Mouse (Mus musculus) liver, embryonic 16.5 days (tissue): ENCODE data around the gene Egfl7. TPM values are rescaled to one million over a fixed set of nuclear protein-coding genes. Genes with fewer than 3 reads are reported as not detected.
A peak's percentile ranks its signal among the peaks of the same experiment; 100 is the strongest.

Source experiments
- ATAC-seq: fragments of 200-750 bp; cut with Nextera tagmentation; 2 replicates; pipeline ENCODE4 v1.8.0; 2017; ENCODE audit warnings: low read depth, mild to moderate bottlenecking, moderate number of reproducible peaks, moderate library complexity
- H3K27ac ChIP-seq: fragments of 300-500 bp; sonication (generic); 2 replicates; pipeline ENCODE4 v1.5.1; 2014; ENCODE audit warnings: mild to moderate bottlenecking, low read length
- H3K27me3 ChIP-seq: fragments of 300-500 bp; sonication (generic); 2 replicates; pipeline ENCODE4 v1.6.1; 2014; ENCODE audit warnings: low read depth, low read length, mixed read lengths; ENCODE audit not compliant: control insufficient read depth, insufficient read depth
- H3K36me3 ChIP-seq: fragments of 300-500 bp; sonication (generic); 2 replicates; pipeline ENCODE4 v1.6.1; 2014; ENCODE audit warnings: mild to moderate bottlenecking; ENCODE audit not compliant: control insufficient read depth, insufficient read depth
- H3K4me1 ChIP-seq: fragments of 300-500 bp; sonication (generic); 2 replicates; pipeline ENCODE4 v1.6.1; 2014; ENCODE audit warnings: low read depth, low read length, mixed read lengths; ENCODE audit not compliant: control insufficient read depth
- H3K4me2 ChIP-seq: fragments of 300-500 bp; sonication (generic); 2 replicates; pipeline ENCODE4 v1.6.1; 2014; ENCODE audit warnings: low read depth, low read length, mixed read lengths
- H3K4me3 ChIP-seq: fragments of 300-500 bp; sonication (generic); 2 replicates; pipeline ENCODE4 v1.5.1; 2014; ENCODE audit warnings: low read depth, mild to moderate bottlenecking, low read length
- H3K9ac ChIP-seq: fragments of 300-500 bp; sonication (generic); 2 replicates; pipeline ENCODE4 v1.6.1; 2014; ENCODE audit warnings: low read depth, low read length
- H3K9me3 ChIP-seq: fragments of 300-500 bp; sonication (generic); replicated peaks from 2 replicates; pipeline ENCODE4 v1.6.1; 2016; ENCODE audit warnings: low read length; ENCODE audit not compliant: control insufficient read depth
- WGBS: fragments of 180-500 bp; shearing (Covaris S2); extraction: QIAGEN DNeasy Blood & Tissue Kit; methylation state at CpG from one replicate; pipeline ENCODE4 v1.1.7; 2014; ENCODE audit not compliant: insufficient replicate concordance; 5-methylcytosine and 5-hydroxymethylcytosine counted together
- polyA plus RNA-seq: library from polyadenylated mRNA; unstranded; fragments of >200 nt; fragmentation: Nextera tagmentation; extraction: Ambion mirVana; gene quantifications from 2 replicates; pipeline ENCODE4 v1.2.1, GENCODE M21; 2015

Egfl7 gene
- polyA plus RNA-seq, 1 experiment from 2014 or later = 54.3 TPM

GRCm38 (mm10) chr2:26607056-26607910, 27.5 kb downstream of the Egfl7 start:
- H3K4me2 ChIP-seq = 0 out of 2 replicates have a peak overlapping the region, but pooled peaks have one; percentile 2
- H3K27me3 ChIP-seq = peaks cover 14% of the 10 kb centered on the region
- no peak overlapping the region for H3K9ac ChIP-seq
- WGBS = 54% methylated on average over 6 of the region's 6 CpGs
- ATAC-seq = no peak
- no peak overlapping the region for H3K4me3 ChIP-seq
- H3K36me3 ChIP-seq = no peaks in the 10 kb centered on the region
- no peaks in the 10 kb centered on the region for H3K9me3 ChIP-seq
- H3K4me1 ChIP-seq = no peaks in the 10 kb centered on the region; the same call in 1 of the 2 replicates
- peak overlapping the region; percentile 58 for H3K27ac ChIP-seq

GRCm38 (mm10) chr2:26608781-26609180, 29.0 kb downstream of the Egfl7 start:
- no peak for ATAC-seq

GRCm38 (mm10) chr2:26609261-26609661, 29.4 kb downstream of the Egfl7 start:
- no peaks in the 10 kb centered on the region; the same call in 1 of the 2 replicates for H3K4me1 ChIP-seq
- H3K27ac ChIP-seq = no peak overlapping the region

More at GRCm38 (mm10) chr2:26608781-26609180, 29.0 kb downstream of the Egfl7 start:
- peaks cover 12% of the 10 kb centered on the region for H3K27me3 ChIP-seq
- H3K4me2 ChIP-seq = no peak overlapping the region
- no peaks in the 10 kb centered on the region for H3K36me3 ChIP-seq
- no peaks in the 10 kb centered on the region; the same call in 1 of the 2 replicates for H3K4me1 ChIP-seq
- H3K27ac ChIP-seq = no peak overlapping the region
- no peaks in the 10 kb centered on the region for H3K9me3 ChIP-seq
- no peak overlapping the region for H3K4me3 ChIP-seq
- no peak overlapping the region for H3K9ac ChIP-seq

GRCm38 (mm10) chr2:26610526-26610925, 30.7 kb downstream of the Egfl7 start:
- Histone ChIP-seq H3K4me2 (no peak overlapping the region), H3K4me1 (no peaks in the 10 kb centered on the region; the same call in 1 of the 2 replicates), H3K27me3 (no peaks in the 10 kb centered on the region), H3K9ac (no peak overlapping the region), H3K4me3 (no peak overlapping the region), H3K27ac (no peak overlapping the region), H3K36me3 (no peaks in the 10 kb centered on the region), H3K9me3 (no peaks in the 10 kb centered on the region)
- ATAC-seq = no peak
- 68% methylated on average over 3 of the region's 3 CpGs for WGBS

More at GRCm38 (mm10) chr2:26609261-26609661, 29.4 kb downstream of the Egfl7 start:
- ATAC-seq = no peak
- Histone ChIP-seq H3K9me3 (no peaks in the 10 kb centered on the region), H3K36me3 (no peaks in the 10 kb centered on the region), H3K27me3 (peaks cover 7% of the 10 kb centered on the region; the same call in 1 of the 2 replicates), H3K4me2 (no peak overlapping the region), H3K4me3 (no peak overlapping the region), H3K9ac (no peak overlapping the region)

- no peaks in the 10 kb centered on the region for H3K9me3 ChIP-seq
- no peaks in the 10 kb centered on the region; the same call in 1 of the 2 replicates for H3K4me1 ChIP-seq
- H3K4me2 ChIP-seq = no peak overlapping the region
- H3K9ac ChIP-seq = no peak overlapping the region
- H3K27me3 ChIP-seq = no peaks in the 10 kb centered on the region
- peak; percentile 59 for ATAC-seq
- no peak overlapping the region for H3K27ac ChIP-seq
- H3K36me3 ChIP-seq = no peaks in the 10 kb centered on the region
- no peak overlapping the region for H3K4me3 ChIP-seq
Observed at GRCm38 (mm10) chr2:26611054-26611453, 31.2 kb downstream of the Egfl7 start.

GRCm38 (mm10) chr2:26611896-26612295, 32.1 kb downstream of the Egfl7 start:
- Histone ChIP-seq H3K4me3 (no peak overlapping the region), H3K27ac (no peak overlapping the region), H3K4me2 (no peak overlapping the region), H3K9me3 (no peaks in the 10 kb centered on the region), H3K27me3 (no peaks in the 10 kb centered on the region), H3K9ac (no peak overlapping the region), H3K4me1 (no peaks in the 10 kb centered on the region; the same call in 1 of the 2 replicates), H3K36me3 (no peaks in the 10 kb centered on the region)
- ATAC-seq = no peak

GRCm38 (mm10) chr2:26614903-26615302, 35.1 kb downstream of the Egfl7 start:
- H3K27ac ChIP-seq = no peak overlapping the region
- H3K4me3 ChIP-seq = no peak overlapping the region
- no peaks in the 10 kb centered on the region for H3K9me3 ChIP-seq
- H3K27me3 ChIP-seq = no peaks in the 10 kb centered on the region
- H3K4me1 ChIP-seq = no peaks in the 10 kb centered on the region
- no peak overlapping the region for H3K9ac ChIP-seq
- no peaks in the 10 kb centered on the region for H3K36me3 ChIP-seq
- H3K4me2 ChIP-seq = no peak overlapping the region
- WGBS = 68% methylated on average over 5 of the region's 5 CpGs
- ATAC-seq = no peak

GRCm38 (mm10) chr2:26615459-26616124, 35.8 kb downstream of the Egfl7 start:
- ATAC-seq = no peak

GRCm38 (mm10) chr2:26617331-26617730, 37.5 kb downstream of the Egfl7 start:
- Histone ChIP-seq H3K4me1 (no peaks in the 10 kb centered on the region), H3K27me3 (no peaks in the 10 kb centered on the region), H3K27ac (no peak overlapping the region), H3K4me2 (no peak overlapping the region), H3K36me3 (no peaks in the 10 kb centered on the region), H3K4me3 (no peak overlapping the region), H3K9ac (no peak overlapping the region), H3K9me3 (no peaks in the 10 kb centered on the region)
- ATAC-seq = no peak
- 40% methylated on average over 6 of the region's 6 CpGs for WGBS

More at GRCm38 (mm10) chr2:26615459-26616124, 35.8 kb downstream of the Egfl7 start:
- H3K9ac ChIP-seq = no peak overlapping the region
- no peak overlapping the region for H3K4me2 ChIP-seq
- no peaks in the 10 kb centered on the region for H3K36me3 ChIP-seq
- WGBS = 69% methylated on average over 4 of the region's 4 CpGs
- H3K9me3 ChIP-seq = no peaks in the 10 kb centered on the region
- H3K27me3 ChIP-seq = no peaks in the 10 kb centered on the region
- H3K27ac ChIP-seq = no peak overlapping the region
- H3K4me3 ChIP-seq = no peak overlapping the region
- no peaks in the 10 kb centered on the region for H3K4me1 ChIP-seq
